Mouse (Mus musculus): ENCODE measurements around the gene Fbxw10.

DNA sequence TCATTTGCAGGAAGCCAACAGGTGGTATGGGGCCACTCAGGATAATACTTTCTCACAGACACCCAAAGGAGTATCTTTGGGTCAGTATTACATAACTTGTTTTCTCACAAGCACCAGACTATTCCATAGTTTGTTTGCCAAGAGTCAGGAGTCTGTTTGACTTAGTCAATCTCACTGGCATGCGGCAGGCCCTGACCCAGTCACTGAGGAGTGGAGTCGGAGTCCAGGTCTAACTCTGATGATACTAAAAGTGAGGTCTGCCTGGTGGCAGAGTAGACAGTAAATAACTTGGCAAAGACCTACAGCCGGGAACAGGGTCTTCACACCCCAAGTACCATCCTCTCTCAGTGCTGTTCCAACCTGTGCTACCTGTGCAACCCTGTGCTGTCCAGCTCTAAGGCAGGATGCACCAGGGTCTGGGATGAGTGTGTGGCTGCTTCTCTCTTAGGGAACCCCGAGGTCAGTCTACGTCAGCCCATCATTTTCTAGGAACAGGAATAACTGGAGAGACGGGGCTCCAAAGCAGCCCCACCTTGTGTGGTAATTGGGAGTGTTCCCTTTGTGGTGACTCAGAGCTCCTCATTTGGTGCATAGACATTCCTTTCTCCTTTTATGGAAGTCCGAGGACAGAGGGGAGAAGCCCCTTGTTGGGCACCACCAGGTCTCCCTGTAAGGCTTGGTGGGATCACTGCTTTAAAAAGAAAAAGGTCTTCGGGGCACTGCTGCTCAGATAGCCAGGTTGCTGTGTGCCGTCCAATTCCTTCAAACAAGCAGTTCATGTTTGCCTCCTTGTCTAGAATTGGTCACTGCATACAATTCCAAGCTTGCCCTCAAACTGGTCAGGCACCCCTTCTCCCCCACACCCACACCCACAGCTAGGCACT lies 21.4 kb upstream of the Fbxw10 start:
- TF ChIP-seq CTCF (IDR thresholded peaks at IDR 0.05 in 2 of 3, conservative IDR thresholded peaks at IDR 0.05 in 1 of 3; ENCODE audit: control insufficient read depth in 1 of 3, insufficient read depth in 1 of 3, low read depth in 2 of 3, low read length in 3 of 3, poor library complexity in 1 of 3, severe bottlenecking in 1 of 3) = no peak
- TF ChIP-seq POLR2A (IDR thresholded peaks at IDR 0.05; ENCODE audit: control insufficient read depth in 1 of 2, insufficient read depth in 1 of 2, low read depth in 1 of 2, low read length in 2 of 2, poor library complexity in 1 of 2) = no peak
- no peak for TF ChIP-seq EP300 (IDR thresholded peaks at IDR 0.05; ENCODE audit: low read depth in 1 of 2, low read length in 2 of 2)
- no peak for TF ChIP-seq SIN3A (IDR thresholded peaks at IDR 0.05; ENCODE audit: low read length)
- TF ChIP-seq RAD21 (IDR thresholded peaks at IDR 0.05; ENCODE audit: low read depth, low read length) = no peak
- no peak for TF ChIP-seq TCF12 (IDR thresholded peaks at IDR 0.05; ENCODE audit: low read depth, low read length)
- no peak for TF ChIP-seq BHLHE40 (IDR thresholded peaks at IDR 0.05; ENCODE audit: borderline replicate concordance, low read depth, low read length)
- no peak for TF ChIP-seq ETS1 (IDR thresholded peaks at IDR 0.05; ENCODE audit: low read depth, low read length)
- TF ChIP-seq KAT2A (conservative IDR thresholded peaks at IDR 0.05; ENCODE audit: low read depth, low read length) = no peak
- TF ChIP-seq NRF1 (IDR thresholded peaks at IDR 0.05; ENCODE audit: insufficient read depth, low read depth, low read length, poor library complexity, severe bottlenecking) = no peak

Data from MEL (cell line).